Mouse (Mus musculus) brain, embryonic 14.5 days (tissue): ENCODE results near the gene Gm21312.
"Not testable (repeated sequence)": the region's sequence is repeated elsewhere in the genome, so short reads cannot be mapped to it uniquely, and the experiment has no call there.

ENCODE experiments used
- CTCF ChIP-seq: fragments of 200-500 bp; IDR thresholded peaks from 2 replicates; pipeline ENCODE4 v1.5.1; 2012; ENCODE audit warnings: inconsistent platforms, mild to moderate bottlenecking, moderate library complexity, borderline replicate concordance; ENCODE audit not compliant: insufficient read depth, insufficient read length; ENCODE audit errors: extremely low read depth
- POLR2A ChIP-seq: fragments of 200-500 bp; IDR thresholded peaks from 2 replicates; pipeline ENCODE4 v1.6.1; 2012; ENCODE audit warnings: mild to moderate bottlenecking, inconsistent platforms, borderline replicate concordance; ENCODE audit not compliant: poor library complexity, insufficient read depth, insufficient read length, severe bottlenecking; ENCODE audit errors: extremely low read depth

- not testable (repeated sequence) for TF ChIP-seq CTCF, POLR2A
Measured at GRCm38 (mm10) chr10:104151197-104151596, 25.6 kb upstream of the Gm21312 start, which contains the start of gene Gm6763.
